Mouse (Mus musculus) lung, adult 2 months (tissue): ENCODE results near the gene Enah.

Source experiments
- CTCF ChIP-seq: fragments of 200-500 bp; IDR thresholded peaks from 2 replicates; pipeline ENCODE4 v1.5.1; 2011; ENCODE audit warnings: mild to moderate bottlenecking, low read length, control low read depth; ENCODE audit not compliant: insufficient read depth
- POLR2A ChIP-seq: fragments of 200-500 bp; IDR thresholded peaks from 2 replicates; pipeline ENCODE4 v1.6.1; 2011; ENCODE audit warnings: low read depth, mild to moderate bottlenecking, control low read depth, low read length, borderline replicate concordance; ENCODE audit errors: extremely low read depth

- no peak for TF ChIP-seq POLR2A
- no peak for TF ChIP-seq CTCF
These were observed 165.0 kb downstream of the Enah start for GRCm38 (mm10) chr1:181854829-181855228.
